In the genomic region with DNA sequence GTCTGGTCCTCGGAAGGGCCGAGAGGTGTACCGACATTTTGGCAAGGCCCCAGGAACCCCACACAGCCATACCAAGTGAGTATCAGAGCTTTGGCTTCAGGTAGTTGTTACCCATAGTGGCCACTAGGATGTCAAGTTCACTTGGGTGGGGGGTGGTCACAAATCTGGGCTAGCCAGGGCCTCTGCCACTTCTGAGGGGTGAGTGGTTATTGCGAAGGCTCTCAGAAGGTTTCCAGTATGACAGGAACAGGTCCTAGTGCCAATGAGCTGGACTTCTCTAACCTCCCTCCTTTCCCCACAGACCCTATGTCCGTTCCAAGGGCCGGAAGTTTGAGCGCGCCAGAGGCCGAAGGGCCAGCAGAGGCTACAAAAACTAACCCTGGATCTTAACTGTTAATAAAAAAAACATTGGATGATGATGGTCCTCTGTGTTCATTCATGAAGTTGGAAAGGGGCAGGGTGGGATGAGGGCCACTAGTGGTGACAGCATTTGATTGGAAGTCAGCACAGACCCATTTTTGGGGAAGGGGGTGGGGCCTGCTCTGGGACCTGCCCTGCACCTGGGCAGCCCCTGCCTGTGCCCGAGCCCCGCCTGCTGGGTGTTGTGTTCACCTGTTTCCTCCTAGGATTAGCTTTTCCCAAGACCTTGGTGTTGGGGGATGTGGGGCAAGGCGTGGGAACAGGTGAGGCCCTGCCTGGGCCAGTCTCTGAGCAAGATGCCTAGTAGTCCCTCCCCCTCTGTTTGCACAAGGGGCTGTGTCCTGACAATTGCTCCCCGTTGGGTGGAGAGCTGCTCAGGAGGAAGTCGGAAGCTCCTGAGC, we compare ENCODE assay signal across 9 mouse cellular contexts. TPM values are rescaled to one million over a fixed set of nuclear protein-coding genes. Genes with fewer than 3 reads are reported as not detected.
DNase-seq lines count a peak whose midpoint lies in the region; ATAC-seq lines count a peak whose summit lies in the region.
"Had no signal": no experiment of that assay in that cellular context is flagged by ENCODE, and none has a peak within 500 bp of the region (broad histone marks: within the 10 kb centered on the region; RNA-seq: fewer than 3 reads in every experiment).

Fam83e (plus strand) TSS at position 800 of the 821 bp plus-strand sequence.

- 0 out of 2 replicates have a peak within 1 kb of the TSS, but pooled peaks have one; percentile 59 for H3K27ac ChIP-seq in forebrain, embryonic 12.5 days
- no peak within 1 kb of the TSS for H3K27ac ChIP-seq in forebrain, embryonic 14.5 days (ENCODE audit: low read depth, low read length)
- peak within 1 kb of the TSS; percentile 68 for H3K27ac ChIP-seq in stomach, embryonic 15.5 days

- no peak for DNase-seq in forebrain, embryonic 14.5 days (ENCODE audit: low spot score)
- DNase-seq in ovary, postnatal 14 days (ENCODE audit: low spot score), result peak; percentile 15
- DNase-seq in ovary, adult 18-20 months (ENCODE audit: low spot score), result no peak
- DNase-seq in large intestine, adult 2 months (ENCODE audit: low read depth, low spot score), result no peak
- DNase-seq in right cerebral cortex, adult 18-20 months, result no peak
- no peak for DNase-seq in layer of hippocampus, adult 18-20 months (ENCODE audit: low spot score in 2 of 2)

- no peak within 1 kb of the TSS for H3K4me3 ChIP-seq in forebrain, embryonic 12.5 days (replicated peaks)
- no peak within 1 kb of the TSS for H3K4me3 ChIP-seq in forebrain, embryonic 14.5 days (ENCODE audit: low read depth, low read length)
- peak within 1 kb of the TSS; percentile 11 for H3K4me3 ChIP-seq in stomach, embryonic 15.5 days (replicated peaks)

- H3K9me3 ChIP-seq in forebrain, embryonic 12.5 days, result no peaks in the 10 kb centered on the region
- H3K9me3 ChIP-seq in forebrain, embryonic 14.5 days (replicated peaks; ENCODE audit: control insufficient read depth, low read length), result no peaks in the 10 kb centered on the region
- H3K9me3 ChIP-seq in stomach, embryonic 15.5 days, result no peaks in the 10 kb centered on the region

- ATAC-seq in forebrain, embryonic 12.5 days (ENCODE audit: low FRiP score), result no peak
- no peak for ATAC-seq in forebrain, embryonic 14.5 days
- ATAC-seq in stomach, embryonic 15.5 days (ENCODE audit: insufficient read depth, low FRiP score, low read depth), result peak; percentile 83
- ATAC-seq: Patski had no signal

- H3K9ac ChIP-seq in forebrain, embryonic 12.5 days, result no peak within 1 kb of the TSS
- H3K9ac ChIP-seq in forebrain, embryonic 14.5 days (ENCODE audit: low read length), result no peak within 1 kb of the TSS
- no peak within 1 kb of the TSS for H3K9ac ChIP-seq in stomach, embryonic 15.5 days

- peaks cover 66% of the 10 kb centered on the region for H3K36me3 ChIP-seq in forebrain, embryonic 12.5 days (replicated peaks)
- peaks cover 67% of the 10 kb centered on the region for H3K36me3 ChIP-seq in forebrain, embryonic 14.5 days (ENCODE audit: control insufficient read depth, insufficient read depth, low read length)
- H3K36me3 ChIP-seq in stomach, embryonic 15.5 days, result peaks cover 48% of the 10 kb centered on the region

- WGBS in forebrain, embryonic 12.5 days, result 83% methylated on average over 14 of the region's 14 CpGs
- WGBS in forebrain, embryonic 14.5 days, result 82% methylated on average over 14 of the region's 14 CpGs
- 35% methylated on average over 14 of the region's 14 CpGs for WGBS in large intestine, adult 2 months
- WGBS in stomach, embryonic 15.5 days, result 71% methylated on average over 14 of the region's 14 CpGs

- H3K27me3 ChIP-seq in forebrain, embryonic 12.5 days, result no peaks in the 10 kb centered on the region
- H3K27me3 ChIP-seq in forebrain, embryonic 14.5 days (replicated peaks; ENCODE audit: control insufficient read depth, insufficient read depth, low read length), result no peaks in the 10 kb centered on the region
- H3K27me3 ChIP-seq in stomach, embryonic 15.5 days (replicated peaks), result no peaks in the 10 kb centered on the region
- H3K27me3 ChIP-seq: Patski had no signal

- H3K4me2 ChIP-seq in forebrain, embryonic 12.5 days, result no peak within 1 kb of the TSS
- H3K4me2 ChIP-seq in forebrain, embryonic 14.5 days (ENCODE audit: low read length), result no peak within 1 kb of the TSS
- H3K4me2 ChIP-seq in stomach, embryonic 15.5 days, result peak within 1 kb of the TSS; percentile 80

- H3K4me1 ChIP-seq in forebrain, embryonic 12.5 days, result peaks cover 32% of the 10 kb centered on the region
- peaks cover 23% of the 10 kb centered on the region; the same call in 1 of the 2 replicates for H3K4me1 ChIP-seq in forebrain, embryonic 14.5 days (ENCODE audit: control insufficient read depth, insufficient read depth, low read length)
- peaks cover 38% of the 10 kb centered on the region for H3K4me1 ChIP-seq in stomach, embryonic 15.5 days

RNA-seq across cellular contexts. Expression of gene Fam83e, which starts in this region (rescaled TPM):
- 1.1 and 1.5 TPM in 2 replicates for polyA plus RNA-seq in forebrain, embryonic 12.5 days (2016; fragmentation: Nextera tagmentation; extraction: Ambion mirVana)
- 0.11 and 0.15 TPM in 2 replicates for polyA plus RNA-seq in forebrain, embryonic 14.5 days (2014; fragmentation: Nextera tagmentation; extraction: Ambion mirVana)
- 106 and 117 TPM in 2 replicates for polyA plus RNA-seq in large intestine, adult 2 months (2012; rRNA removed)
- polyA plus RNA-seq in stomach, embryonic 15.5 days (2015; fragmentation: Nextera tagmentation; extraction: Ambion mirVana), result 12.8 and 13.3 TPM in 2 replicates
- total RNA-seq in layer of hippocampus, adult 18-20 months (2021), result under 1 TPM; 0.25 to 0.27 TPM
